Mouse (Mus musculus): ENCODE data around the gene Rbmx2. TPM values are rescaled to one million over a fixed set of nuclear protein-coding genes. Genes with fewer than 3 reads are reported as not detected.

Gene Rbmx2
- polyA plus RNA-seq, 1 experiment from 2014 or later: 19.9 TPM

Other genes starting within 250 kb of the Rbmx2 start
- gene Elf4, start 231.9 kb upstream of the Rbmx2 start, polyA plus RNA-seq (2015; fragmentation: Nextera tagmentation; extraction: Ambion mirVana): 0.74 and 2.5 TPM in 2 replicates
- 40.9 and 49.1 TPM in 2 replicates for gene Aifm1, start 181.4 kb upstream of the Rbmx2 start, polyA plus RNA-seq (2015; fragmentation: Nextera tagmentation; extraction: Ambion mirVana)
- gene Rab33a, start 175.7 kb upstream of the Rbmx2 start, polyA plus RNA-seq (2015; fragmentation: Nextera tagmentation; extraction: Ambion mirVana): 78.3 and 102 TPM in 2 replicates
- 7.2 and 7.9 TPM in 2 replicates for gene Zfp280c, start 100.5 kb upstream of the Rbmx2 start, polyA plus RNA-seq (2015; fragmentation: Nextera tagmentation; extraction: Ambion mirVana)
- gene Slc25a14, start 71.6 kb upstream of the Rbmx2 start, polyA plus RNA-seq (2015; fragmentation: Nextera tagmentation; extraction: Ambion mirVana): 35.6 and 40.8 TPM in 2 replicates
- gene Gpr119, start 20.5 kb upstream of the Rbmx2 start, polyA plus RNA-seq (2015; fragmentation: Nextera tagmentation; extraction: Ambion mirVana): 0.09 TPM in 1 of 2 replicates, not detected in the other
- gene Gm595, start 182.7 kb downstream of the Rbmx2 start, polyA plus RNA-seq (2015; fragmentation: Nextera tagmentation; extraction: Ambion mirVana): not detected in 2 replicates